Mouse (Mus musculus): ENCODE data around the gene Atp1a4. TPM values are rescaled to one million over a fixed set of nuclear protein-coding genes. Genes with fewer than 3 reads are reported as not detected.

The Atp1a4 gene
- 0.10 TPM in 1 of 2 replicates, not detected in the other for polyA plus RNA-seq (2012; rRNA removed)

GRCm38 (mm10) chr1:172258314-172258713, at the start of gene Atp1a4:
TSS of gene Atp1a4 (minus strand) at chr1:172258414.

GRCm38 (mm10) chr1:172297611-172298537, 39.7 kb upstream of the Atp1a4 start, which contains the start of gene Atp1a2:
TSS of gene Atp1a2 (minus strand) at chr1:172298064.

GRCm38 (mm10) chr1:172261477-172262078, 3.4 kb upstream of the Atp1a4 start, which contains the start of gene Igsf8:
TSS of gene Igsf8 (plus strand) at chr1:172261641.

DNA sequence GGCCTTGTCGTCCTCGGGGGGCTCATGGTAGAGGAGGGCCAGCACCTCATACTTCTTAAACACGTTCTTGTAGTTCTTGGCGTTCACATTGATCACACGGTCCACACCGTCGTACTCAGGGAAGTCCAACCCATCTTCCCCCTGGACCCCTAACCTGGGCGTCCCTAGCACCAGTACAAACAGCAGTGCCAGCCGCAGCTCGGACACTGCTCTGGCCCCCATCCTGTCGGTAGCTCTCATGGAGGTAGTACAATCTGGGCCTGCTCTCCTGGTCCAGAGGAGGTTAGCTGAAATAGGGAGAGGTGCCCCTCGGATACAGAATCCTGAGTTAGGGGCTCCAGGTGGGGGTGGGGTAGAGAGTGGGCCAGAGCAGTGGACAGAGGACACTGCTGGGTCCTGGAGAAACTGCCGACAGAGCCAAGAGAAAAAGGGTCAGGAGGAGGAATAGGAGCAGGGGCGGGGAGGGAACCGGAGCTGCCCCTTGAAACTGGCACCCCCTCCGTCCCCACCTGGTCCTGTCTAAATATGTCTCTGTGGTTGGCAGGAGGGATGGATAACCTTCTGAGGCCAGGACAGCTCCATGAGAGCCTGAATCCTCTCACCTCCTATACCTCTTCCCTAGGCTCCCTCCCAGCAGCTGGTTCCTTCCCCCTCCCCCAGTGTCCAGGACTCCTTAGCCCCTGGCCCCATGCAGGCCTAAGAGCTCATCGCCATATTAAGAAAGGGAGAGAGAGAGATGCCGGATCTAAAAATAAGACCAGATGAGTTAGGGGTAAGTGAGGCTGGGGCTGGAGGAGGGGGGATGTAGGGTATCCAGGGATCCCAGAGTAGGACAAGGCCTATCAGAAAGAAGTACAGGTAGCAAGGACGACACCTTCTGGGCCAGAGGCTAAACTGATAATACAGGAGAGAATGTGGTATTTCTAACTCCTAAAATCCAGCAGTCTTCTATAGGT, 38.5 kb downstream of the Atp1a4 start, which contains the start of gene Casq1:
Gene Casq1 (minus strand): TSS at position 418 of the 956 bp plus-strand sequence.

DNA sequence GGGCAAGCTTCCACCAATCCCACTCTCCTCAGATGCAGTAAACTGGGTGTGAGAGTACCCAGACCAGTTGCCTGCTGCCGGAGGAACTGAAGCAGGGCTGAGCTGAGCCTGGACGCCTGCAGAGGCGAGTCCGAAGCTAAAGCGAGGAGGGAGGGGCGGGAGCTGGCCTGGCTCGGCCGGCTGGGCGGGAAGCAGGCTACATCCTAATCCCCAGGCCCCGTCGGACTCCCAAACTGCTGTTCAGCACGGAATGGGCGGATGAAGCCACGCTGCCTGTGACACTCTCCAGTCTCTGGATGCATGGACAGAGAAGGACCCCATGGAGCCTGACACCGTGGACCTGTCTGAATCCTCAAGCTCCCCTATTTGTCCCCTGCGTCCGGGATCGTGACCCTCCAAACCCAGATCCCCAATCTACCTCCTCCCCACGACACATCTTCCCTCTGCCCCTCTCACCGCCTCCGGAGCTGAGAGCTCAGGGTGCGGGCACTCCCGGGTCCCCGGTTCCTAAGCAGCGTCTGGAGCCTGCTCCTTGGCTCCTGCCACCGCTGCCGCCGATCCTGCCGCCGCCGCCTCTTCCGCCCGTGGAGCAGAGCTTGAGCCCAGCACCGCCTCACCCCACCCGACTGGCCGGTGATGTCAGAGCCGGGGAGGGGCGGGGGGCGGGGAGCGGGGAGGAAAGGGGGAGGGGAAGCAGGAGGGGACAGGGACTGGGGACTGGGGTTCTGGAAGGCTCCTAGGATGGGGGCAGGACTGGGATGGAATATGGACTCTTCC, 51.9 kb downstream of the Atp1a4 start, which contains the start of gene Pea15a:
Gene Pea15a (minus strand): TSS at position 664 of the 777 bp plus-strand sequence.

Other genes starting within 250 kb of the Atp1a4 start
- 2.1 and 2.7 TPM in 2 replicates for gene Vangl2, start 230.0 kb downstream of the Atp1a4 start, polyA plus RNA-seq (2012; rRNA removed)
- not detected in 2 replicates for gene Nhlh1, start 200.8 kb downstream of the Atp1a4 start, polyA plus RNA-seq (2012; rRNA removed)
- gene Copa, start 175.9 kb downstream of the Atp1a4 start, polyA plus RNA-seq (2012; rRNA removed): 9.9 and 13.8 TPM in 2 replicates
- 29.2 and 36.4 TPM in 2 replicates for gene Ncstn, start 175.6 kb downstream of the Atp1a4 start, polyA plus RNA-seq (2012; rRNA removed)
- gene Pex19, start 131.7 kb downstream of the Atp1a4 start, polyA plus RNA-seq (2012; rRNA removed): 38.8 and 43.0 TPM in 2 replicates
- gene Dcaf8, start 110.3 kb downstream of the Atp1a4 start, polyA plus RNA-seq (2012; rRNA removed): 12.9 and 15.0 TPM in 2 replicates
- 17.5 and 18.0 TPM in 2 replicates for gene Pea15a, start 51.6 kb downstream of the Atp1a4 start, polyA plus RNA-seq (2012; rRNA removed)
- gene Casq1, start 38.5 kb downstream of the Atp1a4 start, polyA plus RNA-seq (2012; rRNA removed): 4.1 and 8.0 TPM in 2 replicates
- gene Igsf8, start 3.2 kb upstream of the Atp1a4 start, polyA plus RNA-seq (2012; rRNA removed): 52.9 and 69.9 TPM in 2 replicates
- gene Atp1a2, start 39.6 kb upstream of the Atp1a4 start, polyA plus RNA-seq (2012; rRNA removed): 5.7 and 8.7 TPM in 2 replicates
- gene Kcnj9, start 70.9 kb upstream of the Atp1a4 start, polyA plus RNA-seq (2012; rRNA removed): 0.12 and 0.14 TPM in 2 replicates
- gene Kcnj10, start 82.8 kb upstream of the Atp1a4 start, polyA plus RNA-seq (2012; rRNA removed): 0.18 and 0.25 TPM in 2 replicates
- gene Pigm, start 118.1 kb upstream of the Atp1a4 start, polyA plus RNA-seq (2012; rRNA removed): 2.8 and 3.3 TPM in 2 replicates
- gene Slamf9, start 216.9 kb upstream of the Atp1a4 start, polyA plus RNA-seq (2012; rRNA removed): 4.5 and 5.6 TPM in 2 replicates
- 144 and 156 TPM in 2 replicates for gene Igsf9, start 223.4 kb upstream of the Atp1a4 start, polyA plus RNA-seq (2012; rRNA removed)
- gene Tagln2, start 241.6 kb upstream of the Atp1a4 start, polyA plus RNA-seq (2012; rRNA removed): 605 and 729 TPM in 2 replicates

Data from stomach, adult 2 months (tissue).